Mouse (Mus musculus) adrenal gland, postnatal 4 days (tissue): ENCODE results near the gene Cnot2. TPM values are rescaled to one million over a fixed set of nuclear protein-coding genes. Genes with fewer than 3 reads are reported as not detected.

Source experiments
- DNase-seq, 2 experiments: peaks; one replicate each; pipeline ENCODE4 v3.0.0; 2021 to 2022; ENCODE audit warnings: low spot score in 2 of 2, mixed read lengths in 2 of 2
- microRNA-seq: library from miRNA; unstranded; fragments of <30 nt; microRNA quantifications from one replicate; pipeline ENCODE4 v1.2.0, GENCODE M21; 2021
- total RNA-seq, 2 experiments: library from RNA; stranded (reverse); gene quantifications; 2 replicates each; pipeline ENCODE4 v1.2.3; 2021

Cnot2 gene
- total RNA-seq, 2 experiments from 2014 or later = 91.6 to 98.7 TPM

DNA sequence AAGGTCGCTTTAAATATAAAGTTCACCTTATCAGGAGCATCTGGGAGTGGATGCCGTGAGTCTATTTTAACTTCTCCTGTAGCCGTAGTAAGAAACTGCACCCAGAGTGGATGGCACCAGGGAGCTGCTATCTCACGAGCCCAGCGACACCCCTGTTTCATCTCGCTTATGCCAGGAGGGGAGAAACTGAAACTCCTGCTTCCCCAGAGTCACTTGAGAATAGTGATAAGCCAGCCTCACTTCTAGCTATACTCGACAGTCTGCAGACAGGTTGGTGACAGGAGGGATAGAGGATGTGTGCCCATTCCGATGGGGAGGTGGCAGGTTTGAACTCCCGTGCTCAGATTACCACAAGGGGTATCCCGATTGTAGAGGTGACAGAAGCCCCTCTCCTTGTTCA lies 141.2 kb downstream of the Cnot2 start:
- no peak for DNase-seq

DNA sequence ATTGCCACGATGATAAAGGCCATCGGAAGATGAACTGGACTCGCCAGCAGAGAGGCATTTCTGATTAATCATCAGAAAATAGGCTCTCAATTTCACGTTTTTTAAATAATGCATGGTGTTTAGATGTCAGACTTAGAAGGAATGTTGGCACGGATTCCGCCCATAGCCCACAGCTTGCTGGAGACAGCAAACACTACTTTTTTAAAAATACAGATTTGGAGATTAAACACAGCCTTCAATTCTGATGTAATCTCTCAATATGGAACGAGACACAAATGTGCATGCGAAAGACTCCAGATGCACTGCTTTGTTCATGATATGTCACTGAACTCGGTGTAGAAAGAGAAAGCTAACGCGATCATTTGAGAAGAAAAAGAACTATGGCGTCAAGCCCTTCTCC lies 145.9 kb downstream of the Cnot2 start:
- no peak for DNase-seq

Small RNA genes lying within 50 kb of the gene (microRNA-seq; reads per million reads assigned to microRNA genes)
- not detected for gene Gm25190

Other genes with a start within 250 kb of the Cnot2 start
- 1 to 10 TPM; 8.0 to 8.7 TPM for gene Kcnmb4, start 107.6 kb downstream of the Cnot2 start, total RNA-seq